Mouse (Mus musculus): ENCODE results near the gene Pla2g12b.

GRCm38 (mm10) chr10:59402899-59403792 lies at the start of gene Pla2g12b:
- TF ChIP-seq CTCF (IDR thresholded peaks at IDR 0.05 in 2 of 3, conservative IDR thresholded peaks at IDR 0.05 in 1 of 3; ENCODE audit: control insufficient read depth in 1 of 3, insufficient read depth in 1 of 3, low read depth in 2 of 3, low read length in 3 of 3, poor library complexity in 1 of 3, severe bottlenecking in 1 of 3) (no peak), POLR2AphosphoS2 (IDR thresholded peaks at IDR 0.05; ENCODE audit: low read length) (no peak), MAX (IDR thresholded peaks at IDR 0.05; ENCODE audit: low read length) (no peak), GATA1 (IDR thresholded peaks at IDR 0.05; ENCODE audit: low read depth, low read length) (no peak), SIN3A (IDR thresholded peaks at IDR 0.05; ENCODE audit: low read length) (no peak), HCFC1 (IDR thresholded peaks at IDR 0.05; ENCODE audit: low read depth, low read length) (no peak), EP300 (IDR thresholded peaks at IDR 0.05; ENCODE audit: low read depth in 1 of 2, low read length in 2 of 2) (no peak)
